Mouse (Mus musculus) neural tube, embryonic 14.5 days (tissue): Measurements from ENCODE around the gene Prl2c2. TPM values are rescaled to one million over a fixed set of nuclear protein-coding genes. Genes with fewer than 3 reads are reported as not detected.
"Not testable (repeated sequence)": the region's sequence is repeated elsewhere in the genome, so short reads cannot be mapped to it uniquely, and the experiment has no call there.

Experiments used
- ATAC-seq: fragments of 200-750 bp; cut with Nextera tagmentation; 2 replicates; pipeline ENCODE4 v1.8.0; 2017; ENCODE audit warnings: low read depth, mild to moderate bottlenecking, moderate TSS enrichment, moderate library complexity
- H3K27ac ChIP-seq: fragments of 300-500 bp; sonication (generic); 2 replicates; pipeline ENCODE4 v1.5.1; 2014; ENCODE audit warnings: low read depth, mild to moderate bottlenecking, control low read depth, low read length, moderate library complexity, mixed read lengths
- H3K27me3 ChIP-seq: fragments of 300-500 bp; sonication (generic); 2 replicates; pipeline ENCODE4 v1.6.1; 2014; ENCODE audit warnings: low read length; ENCODE audit not compliant: control insufficient read depth, insufficient read depth
- H3K36me3 ChIP-seq: fragments of 300-500 bp; sonication (generic); 2 replicates; pipeline ENCODE4 v1.6.1; 2014; ENCODE audit warnings: low read length, mixed read lengths; ENCODE audit not compliant: control insufficient read depth, insufficient read depth
- H3K4me1 ChIP-seq: fragments of 300-500 bp; sonication (generic); 2 replicates; pipeline ENCODE4 v1.6.1; 2014; ENCODE audit warnings: low read length; ENCODE audit not compliant: control insufficient read depth, insufficient read depth
- H3K4me2 ChIP-seq: fragments of 300-500 bp; sonication (generic); 2 replicates; pipeline ENCODE4 v1.6.1; 2014; ENCODE audit warnings: mild to moderate bottlenecking, low read depth, low read length, control low read depth
- H3K4me3 ChIP-seq: fragments of 300-500 bp; sonication (generic); 2 replicates; pipeline ENCODE4 v1.5.1; 2014; ENCODE audit warnings: low read depth, low read length, control low read depth, mixed read lengths
- H3K9ac ChIP-seq: fragments of 300-500 bp; sonication (generic); replicated peaks from 2 replicates; pipeline ENCODE4 v1.6.1; 2014; ENCODE audit warnings: low read depth, mild to moderate bottlenecking, control low read depth, low read length, mixed read lengths
- H3K9me3 ChIP-seq: fragments of 300-500 bp; sonication (generic); 2 replicates; pipeline ENCODE4 v1.6.1; 2016; ENCODE audit warnings: low read length; ENCODE audit not compliant: control insufficient read depth
- WGBS: fragments of 180-500 bp; shearing (Covaris S2); extraction: QIAGEN DNeasy Blood & Tissue Kit; methylation state at CpG from one replicate; pipeline ENCODE4 v1.1.7; 2014; 5-methylcytosine and 5-hydroxymethylcytosine counted together
- polyA plus RNA-seq: library from polyadenylated mRNA; unstranded; fragments of >200 nt; fragmentation: Nextera tagmentation; extraction: Ambion mirVana; gene quantifications from 2 replicates; pipeline ENCODE4 v1.2.1, GENCODE M21; 2014

The Prl2c2 gene
- polyA plus RNA-seq: 0.39 TPM in 1 of 2 replicates, not detected in the other

DNA sequence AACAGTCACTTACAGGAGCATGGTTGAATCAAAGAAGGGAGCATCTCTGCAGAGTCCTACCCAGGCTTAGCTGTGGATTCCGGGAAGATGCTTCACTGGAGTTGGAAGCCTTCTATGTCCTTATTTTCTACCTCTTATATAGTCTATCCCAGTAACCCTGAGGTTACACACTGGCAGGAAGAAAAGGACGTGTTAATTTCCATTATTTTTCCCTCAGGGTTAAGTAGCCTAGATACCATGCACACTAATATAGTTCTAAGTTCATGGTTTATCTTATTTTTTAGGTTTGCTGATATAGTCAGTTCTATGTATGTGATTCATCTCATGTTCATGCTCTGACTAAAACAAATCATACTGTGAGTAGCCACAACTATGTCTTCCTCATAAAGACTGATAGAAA is at the start of gene Prl2c2:
Gene Prl2c2 (minus strand): TSS at position 101 of the 400 bp plus-strand sequence.
- H3K27me3 ChIP-seq, H3K27ac ChIP-seq, H3K4me3 ChIP-seq, H3K4me1 ChIP-seq, ATAC-seq, H3K9me3 ChIP-seq, H3K9ac ChIP-seq, H3K36me3 ChIP-seq, H3K4me2 ChIP-seq: not testable (repeated sequence)
- WGBS: 75% methylated on average over 2 of the region's 2 CpGs

DNA sequence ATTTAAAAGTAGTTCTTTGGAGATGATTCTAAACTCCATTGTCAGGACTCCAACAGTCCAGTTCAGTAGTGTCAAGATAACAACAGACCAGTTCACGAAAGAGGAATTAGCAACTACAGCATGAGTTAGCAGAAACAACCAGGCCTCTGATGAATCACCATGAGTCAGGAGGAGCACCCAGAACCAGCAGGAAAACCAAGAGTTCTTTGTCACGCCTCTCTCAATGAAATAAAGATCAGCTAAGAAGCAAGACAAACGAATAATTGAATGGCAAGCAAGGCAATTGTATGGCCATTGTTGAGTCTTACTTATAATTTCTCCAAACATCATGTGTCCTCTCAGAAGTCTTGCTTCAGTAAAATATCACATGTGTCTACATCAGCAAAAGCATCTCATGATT is 20.7 kb upstream of the Prl2c2 start:
- not testable (repeated sequence) for H3K4me3 ChIP-seq, H3K36me3 ChIP-seq, H3K27me3 ChIP-seq, H3K4me1 ChIP-seq, ATAC-seq, H3K27ac ChIP-seq, H3K9me3 ChIP-seq, H3K4me2 ChIP-seq, H3K9ac ChIP-seq
- WGBS: 71% methylated on average over 3 of the region's 3 CpGs

DNA sequence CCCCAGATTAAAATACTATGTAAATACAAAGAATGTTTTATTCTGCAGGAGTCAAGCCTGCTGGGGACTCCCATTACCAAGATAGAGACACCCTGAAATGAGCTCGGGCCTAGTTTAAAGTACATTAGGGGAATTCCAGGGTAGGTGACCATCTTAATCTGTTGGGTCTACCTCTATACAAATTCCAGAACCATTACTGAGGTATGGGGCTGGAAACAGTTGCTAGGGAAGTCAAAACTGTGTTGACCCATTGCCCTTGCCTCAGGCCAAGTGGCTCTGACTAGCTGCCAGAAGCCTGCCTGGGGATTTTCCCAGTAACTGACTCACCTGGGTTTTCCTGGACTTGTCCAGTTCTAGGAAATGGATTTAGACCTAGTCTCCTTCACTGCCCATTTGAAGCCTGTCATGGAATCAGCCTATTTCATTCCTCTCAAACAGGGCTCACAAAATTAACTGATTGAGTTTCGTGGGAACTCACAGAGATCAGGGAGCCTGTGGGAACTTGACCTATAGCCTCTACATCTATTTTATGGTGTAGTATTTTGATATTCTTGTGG is 8.9 kb upstream of the Prl2c2 start:
- not testable (repeated sequence) for H3K9me3 ChIP-seq, ATAC-seq, H3K4me2 ChIP-seq, H3K36me3 ChIP-seq, H3K9ac ChIP-seq, H3K4me3 ChIP-seq, H3K27me3 ChIP-seq, H3K4me1 ChIP-seq, H3K27ac ChIP-seq
- WGBS: 91% methylated on average over 2 of the region's 2 CpGs

Other genes with a start within 250 kb of the Prl2c2 start
- not detected in 2 replicates for gene Prl2c3, start 205.3 kb downstream of the Prl2c2 start, polyA plus RNA-seq
- gene Prl2c5, start 177.3 kb upstream of the Prl2c2 start, polyA plus RNA-seq: not detected in 2 replicates